Mouse (Mus musculus): ENCODE results near the gene Gpr34. TPM values are rescaled to one million over a fixed set of nuclear protein-coding genes. Genes with fewer than 3 reads are reported as not detected.

The Gpr34 gene
- polyA plus RNA-seq, 1 experiment from 2014 or later = 2.4 TPM

DNA sequence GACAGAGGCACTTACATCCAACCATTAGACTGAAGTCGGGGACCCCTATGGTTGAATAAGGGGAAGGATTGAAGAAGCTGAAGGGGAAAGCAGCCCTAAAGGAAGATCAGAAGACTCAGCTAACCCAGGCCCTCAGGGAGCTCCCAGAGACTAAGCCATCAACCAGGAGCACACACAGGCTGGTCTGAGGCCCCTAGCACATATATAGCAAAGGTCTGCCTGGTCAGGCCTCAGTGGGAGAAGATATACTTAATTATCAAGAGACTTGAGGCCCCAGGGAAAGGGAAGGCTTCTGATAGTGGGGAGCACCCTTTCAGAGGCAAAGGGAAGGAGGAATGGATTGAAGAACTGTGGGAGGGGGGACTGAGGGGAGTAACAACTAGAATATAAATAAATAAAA lies 54.7 kb downstream of the Gpr34 start:
- Histone ChIP-seq H3K27ac (no peak overlapping the region), H3K4me3 (replicated peaks) (no peak overlapping the region), H3K9me3 (no peaks in the 10 kb centered on the region), H3K27me3 (replicated peaks) (no peaks in the 10 kb centered on the region), H3K4me1 (no peaks in the 10 kb centered on the region), H3K9ac (no peak overlapping the region), H3K36me3 (no peaks in the 10 kb centered on the region), H3K4me2 (no peak overlapping the region)
- 88% methylated on average over 1 of the region's 1 CpGs for WGBS
- ATAC-seq (ENCODE audit: insufficient read depth, low FRiP score, low read depth) = no peak

DNA sequence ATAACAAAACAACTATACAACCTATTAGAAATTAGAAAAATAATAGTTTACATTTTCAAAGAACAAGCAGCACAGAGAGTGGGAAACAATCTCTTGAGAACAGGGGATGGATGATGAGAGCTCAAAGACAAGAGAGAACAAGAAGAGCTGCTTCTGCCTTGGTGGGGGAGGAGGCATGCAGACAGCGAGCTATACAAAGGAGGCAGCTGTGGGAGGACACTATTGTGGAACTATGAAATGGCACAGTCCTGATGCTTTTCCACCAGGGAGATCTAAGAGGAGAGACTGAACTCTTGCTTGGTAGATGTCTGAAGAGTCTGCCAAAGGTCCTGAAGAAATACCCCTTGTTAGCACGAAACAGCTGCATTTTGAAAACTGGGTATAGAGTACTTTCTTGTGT lies 56.5 kb downstream of the Gpr34 start:
- Histone ChIP-seq H3K9ac (no peak overlapping the region), H3K4me3 (replicated peaks) (no peak overlapping the region), H3K36me3 (no peaks in the 10 kb centered on the region), H3K4me1 (no peaks in the 10 kb centered on the region), H3K27ac (no peak overlapping the region), H3K27me3 (replicated peaks) (no peaks in the 10 kb centered on the region), H3K4me2 (no peak overlapping the region), H3K9me3 (no peaks in the 10 kb centered on the region)
- no peak for ATAC-seq (ENCODE audit: insufficient read depth, low FRiP score, low read depth)
- WGBS = 71% methylated on average over 2 of the region's 2 CpGs

Small RNA genes within 50 kb of the gene (microRNA-seq; reads per million reads assigned to microRNA genes)
- gene Gm25246 = not detected

Other genes with a start within 250 kb of the Gpr34 start
- gene Nyx, start 166.0 kb upstream of the Gpr34 start, polyA plus RNA-seq (2015; fragmentation: Nextera tagmentation; extraction: Ambion mirVana) = 0.03 TPM in 2 replicates
- gene Gpr82, start 29.3 kb downstream of the Gpr34 start, polyA plus RNA-seq (2015; fragmentation: Nextera tagmentation; extraction: Ambion mirVana) = 0.19 and 0.48 TPM in 2 replicates
- 16.4 and 17.5 TPM in 2 replicates for gene Cask, start 219.3 kb downstream of the Gpr34 start, polyA plus RNA-seq (2015; fragmentation: Nextera tagmentation; extraction: Ambion mirVana)